Mouse (Mus musculus) erythroid progenitor cell, adult 5-6 weeks (primary cell): ENCODE measurements around the gene Ankrd17. TPM values are rescaled to one million over a fixed set of nuclear protein-coding genes. Genes with fewer than 3 reads are reported as not detected.
A peak's percentile ranks its signal among the peaks of the same experiment; 100 is the strongest.
"Not testable (repeated sequence)": the region's sequence is repeated elsewhere in the genome, so short reads cannot be mapped to it uniquely, and the experiment has no call there.

Experiments
- ATAC-seq: replicated peaks from 2 replicates; pipeline ENCODE4 v1.8.0; 2016; ENCODE audit warnings: moderate number of reproducible peaks, mild to moderate bottlenecking, moderate TSS enrichment, inconsistent platforms; ENCODE audit not compliant: poor library complexity, low FRiP score, severe bottlenecking
- total RNA-seq, 2 experiments: library from RNA; stranded (forward) in 1 of 2; stranded (reverse) in 1 of 2; fragments of 150-400 nt in 1 of 2; fragments of 186-747, 209-891 nt in 1 of 2; gene quantifications; 2 replicates each; pipeline versions ENCODE4 v1.2.3 to v1.2.4; 2015 to 2017; ENCODE audit warnings: low replicate concordance in 2 of 2

Ankrd17 gene
- total RNA-seq, 2 experiments from 2014 or later: 121 to 141 TPM

DNA sequence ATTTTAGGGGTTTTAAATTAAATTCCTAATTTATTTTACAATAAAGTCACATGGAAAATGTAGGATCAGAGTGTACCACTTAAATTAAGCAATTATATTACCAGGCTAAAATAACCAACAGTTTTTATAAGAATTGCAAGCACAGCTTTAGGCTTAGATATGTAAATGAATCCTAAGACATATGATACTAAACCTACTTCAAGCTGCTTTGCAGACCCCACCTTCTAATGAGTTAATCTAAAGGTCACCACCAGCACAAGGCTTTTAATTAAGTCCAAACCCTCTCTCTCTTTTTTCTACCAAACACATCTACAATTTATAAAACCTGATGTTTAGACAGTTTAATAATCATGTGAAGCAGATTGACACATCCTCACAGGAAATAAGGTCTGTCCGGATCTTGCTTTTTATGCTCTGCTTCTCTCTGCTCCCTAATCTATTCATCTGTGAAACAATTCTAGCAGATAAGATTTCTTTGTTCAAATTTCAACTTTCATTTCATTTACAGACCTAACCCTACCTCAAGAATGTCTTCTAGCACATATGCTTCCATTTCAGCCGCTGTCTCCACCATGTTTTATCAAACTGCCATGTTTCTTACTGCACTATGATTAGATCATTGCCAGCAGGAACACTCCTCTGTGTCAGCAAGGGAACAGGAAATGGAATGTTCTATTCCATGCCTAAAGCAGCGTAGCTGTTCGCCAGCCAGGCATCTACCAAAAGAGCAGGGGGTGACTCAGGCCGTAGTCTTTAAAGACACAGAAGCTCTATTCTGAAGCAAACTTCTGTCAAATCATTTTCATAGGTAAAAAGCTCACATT, 27.0 kb downstream of the Ankrd17 start:
- ATAC-seq: no peak; the same call in 1 of the 2 replicates

DNA sequence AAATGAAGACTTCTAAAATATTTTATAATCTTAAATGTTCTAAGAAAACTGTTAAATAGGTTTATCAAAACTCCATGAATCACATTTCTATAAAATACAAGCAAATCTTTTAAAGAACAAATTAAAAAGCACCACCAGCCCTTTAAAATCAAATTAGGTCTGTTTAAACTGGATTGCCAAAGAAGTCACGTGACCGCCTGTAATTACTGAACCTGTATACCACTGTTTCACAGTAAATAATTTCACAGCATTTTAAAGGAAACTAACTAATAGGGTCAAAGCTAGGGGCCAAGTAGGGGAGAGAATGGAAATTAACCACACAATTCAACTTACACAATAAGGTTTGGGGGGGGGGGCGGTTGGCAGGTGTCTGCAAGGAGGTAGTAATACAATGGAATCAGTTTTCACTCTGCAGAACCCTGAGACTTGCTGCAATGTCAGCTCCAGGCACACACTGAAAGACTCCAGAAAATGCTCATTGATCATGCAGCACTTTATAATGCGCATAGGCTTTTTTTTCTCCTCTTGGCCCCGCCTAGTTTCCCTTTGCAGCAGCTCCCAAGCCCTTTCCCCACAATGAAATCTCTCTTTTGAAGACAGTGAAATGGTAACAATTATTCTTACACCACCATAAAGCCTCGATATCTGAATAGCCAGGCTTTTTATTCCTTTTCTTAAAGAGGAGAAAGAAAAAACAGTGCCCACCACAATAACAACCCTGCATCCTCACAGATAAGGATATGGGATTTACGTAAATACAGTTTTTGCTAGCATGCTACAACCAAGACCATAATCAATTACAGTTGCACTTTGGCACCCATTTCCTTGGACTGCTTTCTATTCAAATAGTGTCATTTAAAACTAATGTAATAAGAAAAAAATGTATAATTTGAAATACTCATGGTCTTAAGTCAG, 27.9 kb downstream of the Ankrd17 start:
- no peak for ATAC-seq

DNA sequence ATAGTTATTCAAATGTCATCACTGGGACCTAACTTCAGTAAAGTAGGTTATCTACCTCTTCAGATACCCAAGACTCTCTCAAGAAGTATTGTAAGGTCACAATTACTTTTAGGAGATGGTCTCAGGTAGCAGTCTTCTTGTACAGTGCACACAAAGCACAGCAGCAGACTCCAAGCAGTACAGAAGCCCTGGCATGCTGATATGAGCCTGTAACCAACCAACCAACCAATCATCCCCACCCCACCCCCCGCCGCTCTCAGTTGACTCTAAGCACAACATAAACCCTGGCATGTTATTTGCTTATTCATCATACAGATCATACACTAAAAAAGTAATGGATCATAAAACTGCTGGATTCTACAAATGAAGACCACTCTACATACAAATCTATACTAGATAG, 33.9 kb downstream of the Ankrd17 start:
- ATAC-seq: no peak

DNA sequence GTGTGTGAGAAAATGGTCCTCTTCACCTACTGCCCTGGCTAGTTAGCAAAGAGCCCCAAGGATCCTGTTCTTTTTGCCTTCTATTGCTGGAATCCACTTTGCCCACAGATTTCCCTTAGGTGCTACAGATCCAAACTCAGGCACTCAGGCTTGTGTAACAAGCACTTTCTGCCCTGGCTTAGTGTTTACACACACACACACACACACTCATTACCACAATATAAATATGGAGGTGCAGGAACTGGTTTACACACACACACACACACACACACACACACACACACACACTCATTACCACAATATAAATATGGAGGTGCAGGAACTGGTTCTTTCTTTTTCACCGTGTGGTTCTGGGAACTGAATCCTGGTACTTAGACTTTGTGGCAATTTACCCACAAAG, 35.3 kb downstream of the Ankrd17 start:
- no peak for ATAC-seq

DNA sequence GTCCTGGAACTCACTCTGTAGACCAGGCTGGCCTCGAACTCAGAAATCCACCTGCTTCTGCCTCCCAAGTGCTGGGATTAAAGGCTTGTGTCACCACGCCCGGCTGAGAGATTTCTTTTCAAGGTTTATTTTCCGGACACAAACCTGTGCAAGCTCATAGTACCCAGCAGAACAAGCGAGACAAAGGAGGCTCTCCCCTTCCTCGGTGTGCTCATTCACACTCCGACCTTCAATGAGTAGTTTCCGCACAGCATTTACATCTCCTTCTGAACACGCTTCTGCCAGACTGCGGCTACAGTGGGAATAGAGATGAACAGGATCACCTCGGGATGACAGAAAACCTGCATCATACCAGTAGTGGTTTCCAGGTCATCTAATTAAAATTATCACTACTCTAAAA, 68.0 kb downstream of the Ankrd17 start:
- ATAC-seq: no peak

DNA sequence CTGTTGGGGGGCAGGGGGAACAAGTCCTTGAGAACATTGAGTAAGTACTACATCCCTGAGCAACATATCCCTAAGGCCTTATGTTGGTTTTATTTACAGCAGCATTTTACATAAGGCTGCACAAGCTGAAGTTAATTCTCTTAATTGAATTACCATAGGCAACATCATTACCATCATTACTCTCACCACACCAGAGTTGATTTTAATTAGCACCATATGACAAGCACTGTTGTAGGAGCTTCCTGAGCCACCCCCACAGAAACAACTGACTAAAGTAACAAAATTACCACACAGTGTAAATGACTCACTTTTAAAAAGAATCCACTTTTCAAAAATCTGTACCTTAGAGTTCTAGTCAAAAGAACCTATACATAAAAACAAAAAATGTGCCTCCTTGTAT, 76.5 kb downstream of the Ankrd17 start:
- ATAC-seq: no peak

DNA sequence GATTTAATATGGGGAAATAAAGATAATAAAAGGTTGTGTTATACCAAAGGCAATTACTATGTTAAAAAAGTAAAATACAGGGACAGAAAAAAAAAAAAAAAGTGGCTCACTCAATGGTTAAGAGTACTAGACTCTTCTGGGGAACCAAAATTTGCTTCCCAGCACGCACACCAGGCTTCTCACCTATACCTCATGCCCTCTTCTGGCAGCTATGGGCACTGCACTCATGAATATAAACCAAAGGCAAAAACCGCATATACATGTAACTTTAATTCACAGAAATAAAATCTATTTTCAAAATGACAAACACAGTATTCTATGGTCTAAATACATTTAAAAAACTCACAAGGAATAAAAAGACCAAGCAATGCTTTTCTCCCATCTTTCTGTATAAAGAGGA, 79.8 kb downstream of the Ankrd17 start:
- ATAC-seq: peak; percentile 89

DNA sequence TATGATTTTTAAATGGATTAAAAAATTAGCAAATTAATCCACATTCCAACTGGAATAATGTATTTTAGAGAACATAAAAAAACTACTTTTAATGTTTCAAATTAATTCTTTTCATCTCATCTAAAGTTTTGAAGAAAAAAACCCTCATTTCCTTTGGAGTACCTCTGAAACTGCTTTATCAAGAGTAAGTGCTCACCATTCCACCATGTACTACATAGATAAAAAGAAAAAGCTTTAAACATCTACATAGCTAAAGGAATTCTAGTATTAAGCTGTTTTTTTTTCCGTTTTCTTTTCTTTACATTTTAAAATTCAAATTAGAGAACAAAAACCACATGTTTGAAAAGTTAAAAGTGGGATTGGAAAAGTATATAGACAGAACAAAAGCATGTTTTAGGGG, 86.3 kb downstream of the Ankrd17 start:
- peak; percentile 60; the same call in 1 of the 2 replicates for ATAC-seq

DNA sequence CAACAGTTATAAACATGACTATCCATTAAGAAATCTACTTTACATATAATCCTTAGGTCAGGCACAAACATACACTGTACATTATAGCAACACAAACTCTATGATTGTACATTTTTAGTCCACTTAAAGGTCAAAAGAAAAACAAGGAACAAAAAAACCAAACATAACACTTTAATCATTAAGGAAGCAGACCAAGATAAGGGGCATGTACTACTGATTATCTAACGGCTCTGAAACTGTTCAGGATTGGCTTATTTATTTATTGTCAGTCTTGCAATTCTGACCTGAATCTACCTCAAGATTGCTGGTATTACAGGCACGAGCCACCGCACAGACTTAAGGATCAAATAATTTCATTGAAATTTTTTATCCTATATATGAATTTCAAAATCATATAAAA, 87.0 kb downstream of the Ankrd17 start:
- no peak for ATAC-seq

DNA sequence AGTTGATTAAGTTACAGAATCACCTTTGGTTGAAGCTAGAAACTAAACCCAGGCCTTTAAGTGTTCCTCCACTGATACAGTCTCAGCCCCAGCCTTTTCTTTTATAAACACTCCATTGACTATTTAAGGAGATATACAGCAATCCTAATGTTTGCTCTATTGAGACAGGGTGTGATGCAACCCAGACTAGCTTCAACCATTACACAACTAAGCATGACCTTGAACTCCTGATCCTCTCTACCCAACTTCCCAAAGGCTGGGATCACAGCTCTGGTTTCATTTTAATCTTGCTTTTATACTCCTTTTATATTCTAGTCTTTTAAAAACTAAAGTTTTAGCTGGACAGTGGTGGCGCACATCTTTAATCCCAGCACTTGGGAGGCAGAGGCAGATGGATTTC, 88.9 kb downstream of the Ankrd17 start:
- no peak for ATAC-seq

DNA sequence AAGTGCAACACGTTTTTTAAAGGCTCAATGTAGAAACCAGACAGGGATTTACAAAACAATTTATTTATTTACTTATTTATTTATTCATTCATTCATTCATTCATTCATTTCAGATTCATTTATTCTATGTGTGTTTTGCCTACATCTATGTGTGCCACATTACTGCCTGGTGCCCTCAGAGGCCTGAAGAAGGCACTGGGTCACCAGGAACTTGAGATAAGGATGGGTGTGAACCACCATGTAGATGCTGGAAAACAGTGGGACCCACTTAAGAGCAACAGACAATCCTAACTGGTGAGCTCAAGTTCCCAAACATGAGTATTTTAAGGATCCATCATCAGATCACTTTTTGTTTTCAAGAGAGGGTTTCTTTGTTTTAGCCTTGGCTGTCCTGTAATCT, 91.6 kb downstream of the Ankrd17 start:
- peak; percentile 61; the same call in 1 of the 2 replicates for ATAC-seq

DNA sequence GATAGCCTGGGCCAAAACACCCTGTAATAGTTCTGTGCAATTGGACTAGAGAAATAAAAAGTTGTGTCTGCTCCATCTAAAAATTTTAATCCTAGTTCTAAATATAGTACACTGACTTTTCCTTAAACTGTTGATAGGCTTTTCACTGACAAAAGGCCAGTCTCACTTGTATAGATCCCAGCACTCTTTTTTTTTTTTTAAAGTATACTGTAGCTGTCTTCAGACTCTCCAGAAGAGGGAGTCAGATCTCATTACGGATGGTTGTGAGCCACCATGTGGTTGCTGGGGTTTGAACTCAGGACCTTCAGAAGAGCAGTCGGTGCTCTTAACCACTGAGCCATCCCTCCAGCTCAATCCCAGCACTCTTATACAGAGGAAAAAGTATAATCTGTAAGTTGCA, 104.1 kb downstream of the Ankrd17 start:
- not testable (repeated sequence) for ATAC-seq

DNA sequence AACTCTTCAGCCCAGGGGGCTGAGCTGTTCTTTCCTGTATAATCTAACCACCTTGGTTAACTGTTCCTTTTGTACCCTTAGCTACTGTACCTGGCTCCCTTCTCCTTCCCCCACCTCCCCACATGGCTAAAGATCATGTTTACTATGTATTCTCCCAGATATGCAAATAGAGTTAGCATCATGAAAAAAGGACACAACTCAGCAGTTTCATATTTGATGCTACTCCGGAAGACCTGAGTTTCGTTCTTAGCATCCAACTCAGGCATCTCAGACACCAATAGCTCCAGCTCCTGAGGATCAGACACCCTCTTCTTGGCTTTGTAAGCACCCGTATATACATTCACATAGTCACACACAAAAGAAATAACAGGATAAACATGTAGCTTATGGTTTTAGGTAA, 109.4 kb downstream of the Ankrd17 start:
- no peak for ATAC-seq

DNA sequence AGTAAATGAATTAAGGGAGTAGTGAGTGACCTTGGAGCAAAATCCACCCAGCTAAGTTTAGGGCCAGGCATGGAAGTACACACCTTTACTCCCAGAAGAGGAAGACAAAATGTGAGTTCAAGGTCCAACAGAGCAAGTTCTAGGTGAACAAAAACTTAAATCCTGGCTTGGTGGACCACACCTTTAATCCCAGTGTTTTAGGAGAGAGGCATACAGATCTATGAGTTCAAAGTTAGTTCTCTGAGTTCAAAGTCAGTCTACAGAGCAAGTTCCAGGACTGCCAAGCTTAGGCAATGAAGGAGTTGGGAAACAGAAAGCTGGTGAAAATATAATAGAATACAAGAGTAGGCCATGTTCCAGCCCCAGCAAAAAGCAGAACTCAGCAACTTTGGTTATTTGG, 118.9 kb downstream of the Ankrd17 start:
- ATAC-seq: no peak

DNA sequence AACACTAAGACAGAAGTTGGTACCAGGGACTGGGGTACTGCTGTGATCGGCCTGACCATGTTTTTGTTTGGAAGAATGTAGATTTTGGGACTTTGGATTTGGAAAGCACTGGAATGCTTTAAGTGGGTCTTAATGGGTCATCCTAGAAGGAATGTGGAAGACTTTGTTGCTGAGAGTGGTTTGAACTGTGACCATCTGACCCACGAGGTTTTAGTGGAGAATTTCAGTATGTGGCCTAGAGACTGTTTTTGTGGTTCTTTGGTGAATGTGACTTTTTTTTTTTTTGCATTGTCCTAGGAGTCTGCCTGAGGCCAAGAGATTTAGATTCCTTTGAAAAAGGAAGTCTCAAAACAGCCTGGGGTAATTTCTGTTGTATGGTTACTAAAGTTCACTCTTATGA, 119.4 kb downstream of the Ankrd17 start:
- ATAC-seq: no peak

DNA sequence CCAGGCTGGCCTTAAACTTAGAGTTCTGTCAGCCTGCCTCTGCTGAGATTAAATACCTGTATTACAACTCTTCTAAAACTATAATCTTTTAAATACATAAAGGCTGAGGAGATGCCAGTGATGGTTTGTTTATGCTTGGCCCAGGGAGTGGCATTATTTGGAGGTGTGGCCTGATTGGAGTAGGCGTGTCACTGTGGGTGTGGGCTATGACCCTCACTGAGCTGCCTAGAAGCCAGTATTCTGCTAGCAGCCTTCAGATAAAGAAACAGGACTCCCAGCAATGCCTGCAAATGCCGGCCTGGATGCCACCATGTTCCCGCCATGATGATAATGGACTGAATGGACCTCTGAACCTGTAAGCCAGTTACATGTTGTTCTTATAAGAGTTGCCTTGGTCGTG, 119.8 kb downstream of the Ankrd17 start:
- peak; percentile 74 for ATAC-seq

DNA sequence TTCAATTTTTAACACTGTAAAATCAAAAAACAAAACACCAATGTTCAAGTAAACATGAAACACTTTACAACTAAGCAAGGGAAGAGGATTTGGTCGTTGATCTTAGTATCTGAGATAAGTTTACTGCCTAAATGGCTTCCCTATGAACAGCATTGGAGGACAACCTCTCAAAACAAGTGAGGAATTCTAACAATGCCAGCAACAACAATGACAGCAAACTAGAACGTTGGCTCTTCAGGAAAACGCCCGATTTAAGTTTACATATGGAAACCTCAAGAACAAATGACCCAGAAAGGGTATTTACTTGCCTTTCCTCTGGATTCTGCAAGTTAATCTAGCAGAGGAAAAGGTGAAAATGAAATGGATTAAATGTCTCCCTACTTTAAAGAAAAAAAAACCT, 121.0 kb downstream of the Ankrd17 start:
- ATAC-seq: no peak

DNA sequence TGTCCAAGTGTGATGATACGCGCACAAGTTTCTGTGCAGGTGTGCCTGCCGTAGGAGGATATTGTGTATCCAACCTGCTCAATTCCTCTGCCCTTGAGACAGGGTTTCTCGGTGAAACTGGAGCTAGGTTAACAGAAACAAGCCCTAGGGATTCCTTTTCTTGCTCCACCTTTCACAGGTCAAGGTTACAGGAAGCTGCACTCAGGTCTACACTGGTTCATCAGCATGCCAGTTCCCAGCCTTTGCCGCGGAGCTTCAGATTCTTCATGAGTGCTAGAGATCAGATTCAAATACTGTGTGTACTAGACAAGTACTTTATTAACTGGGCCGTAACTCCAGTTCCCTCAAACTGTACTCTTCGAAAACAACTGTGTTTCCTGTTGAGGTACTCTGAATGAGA, 131.2 kb downstream of the Ankrd17 start:
- no peak for ATAC-seq

DNA sequence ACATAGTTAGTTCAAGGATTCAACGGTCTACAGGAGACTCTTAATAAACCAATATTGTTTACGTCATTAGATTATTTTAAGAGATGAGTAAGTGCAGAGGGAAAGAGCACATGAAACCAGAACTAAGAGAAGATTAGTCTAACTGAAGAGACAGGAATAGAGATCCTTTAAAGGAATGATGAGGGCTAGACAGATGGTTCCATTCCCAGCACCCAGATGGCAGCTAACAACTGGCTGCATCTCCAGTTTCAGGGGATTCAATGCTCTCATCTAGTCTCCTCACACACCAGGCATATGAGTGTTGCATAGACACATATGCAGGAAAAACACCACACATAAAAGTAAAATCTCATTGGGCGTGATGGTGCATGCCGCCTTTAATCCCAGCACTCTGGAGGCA, 133.1 kb downstream of the Ankrd17 start:
- no peak for ATAC-seq

DNA sequence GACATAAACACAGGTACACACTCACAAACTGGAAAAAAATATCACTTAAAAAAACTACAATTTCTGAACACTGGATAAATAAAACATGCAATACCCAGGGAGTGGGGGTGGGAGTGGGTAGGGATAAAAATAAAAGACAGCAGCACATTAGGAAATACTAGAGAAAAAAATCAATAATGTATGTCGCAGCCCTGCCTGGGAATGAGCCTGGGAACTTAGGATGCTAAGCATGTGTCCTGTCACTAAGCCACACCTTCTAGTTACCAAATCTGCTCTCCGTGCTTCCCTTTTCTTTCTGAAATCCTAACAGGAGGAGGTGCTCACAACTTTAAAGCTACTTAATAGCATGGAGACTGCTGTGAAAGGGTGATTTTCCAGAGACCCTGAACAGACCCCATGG, 136.6 kb downstream of the Ankrd17 start:
- ATAC-seq: no peak

DNA sequence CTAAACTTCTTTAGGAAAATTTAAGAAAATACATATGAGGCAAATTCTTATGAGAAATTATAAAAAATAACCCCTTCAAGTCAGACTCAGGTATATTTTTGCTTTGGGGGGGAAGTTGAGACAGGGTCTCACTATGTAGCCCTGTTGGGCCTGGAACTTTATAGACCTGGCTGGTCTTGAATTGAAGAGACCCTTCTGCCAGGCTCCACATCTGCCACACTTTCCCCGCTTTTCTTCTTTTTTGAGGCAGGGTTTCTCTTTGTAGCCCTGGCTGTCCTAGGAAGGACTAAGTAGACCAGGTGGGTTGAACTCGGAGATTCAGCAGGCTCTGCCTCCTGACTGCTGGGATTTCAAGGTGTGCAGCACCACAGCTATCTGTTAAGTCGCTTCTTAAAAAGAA, 139.7 kb downstream of the Ankrd17 start:
- ATAC-seq: no peak
